Mouse (Mus musculus) heart, postnatal 0 days (tissue): ENCODE results near the gene Cacna2d2. TPM values are rescaled to one million over a fixed set of nuclear protein-coding genes. Genes with fewer than 3 reads are reported as not detected.
A peak's percentile ranks its signal among the peaks of the same experiment; 100 is the strongest.

ENCODE experiments used
- ATAC-seq: fragments of 200-750 bp; cut with Nextera tagmentation; 2 replicates; pipeline ENCODE4 v1.8.0; 2017; ENCODE audit warnings: low read depth, moderate number of reproducible peaks, moderate library complexity; ENCODE audit not compliant: insufficient read depth
- DNase-seq: peaks from one replicate; pipeline ENCODE4 v3.0.0-alpha.2; 2016; ENCODE audit warnings: low spot score
- H3K27ac ChIP-seq: fragments of 300-500 bp; sonication (generic); 2 replicates; pipeline ENCODE4 v1.5.1; 2014; ENCODE audit warnings: low read depth, mild to moderate bottlenecking
- H3K27me3 ChIP-seq: fragments of 300-500 bp; sonication (generic); 2 replicates; pipeline ENCODE4 v1.6.1; 2014; ENCODE audit warnings: low read length, mixed read lengths; ENCODE audit not compliant: control insufficient read depth, insufficient read depth
- H3K36me3 ChIP-seq: fragments of 300-500 bp; sonication (generic); replicated peaks from 2 replicates; pipeline ENCODE4 v1.6.1; 2014; ENCODE audit warnings: low read length, mixed read lengths; ENCODE audit not compliant: control insufficient read depth, insufficient read depth
- H3K4me1 ChIP-seq: fragments of 300-500 bp; sonication (generic); 2 replicates; pipeline ENCODE4 v1.6.1; 2014; ENCODE audit warnings: antibody characterized with exemption; ENCODE audit not compliant: control insufficient read depth, insufficient read depth
- H3K4me2 ChIP-seq: fragments of 300-500 bp; sonication (generic); 2 replicates; pipeline ENCODE4 v1.6.1; 2014; ENCODE audit warnings: low read depth, mild to moderate bottlenecking, low read length, moderate library complexity
- H3K4me3 ChIP-seq: fragments of 300-500 bp; sonication (generic); 2 replicates; pipeline ENCODE4 v1.5.1; 2014; ENCODE audit warnings: low read depth, low read length
- H3K9ac ChIP-seq: fragments of 300-500 bp; sonication (generic); replicated peaks from 2 replicates; pipeline ENCODE4 v1.6.1; 2014; ENCODE audit warnings: low read depth, low read length, mixed read lengths
- H3K9me3 ChIP-seq: fragments of 300-500 bp; sonication (generic); replicated peaks from 2 replicates; pipeline ENCODE4 v1.6.1; 2016; ENCODE audit warnings: low read length; ENCODE audit not compliant: control insufficient read depth
- CTCF ChIP-seq: IDR thresholded peaks from 2 replicates; pipeline ENCODE4 v1.5.1; 2016; ENCODE audit warnings: antibody characterized with exemption, control low read depth, low read depth
- EP300 ChIP-seq: IDR thresholded peaks from 2 replicates; pipeline ENCODE4 v1.6.1; 2016; ENCODE audit warnings: antibody characterized with exemption, low read depth
- WGBS: fragments of 180-500 bp; shearing (Covaris S2); extraction: QIAGEN DNeasy Blood & Tissue Kit; methylation state at CpG from one replicate; pipeline ENCODE4 v1.1.7; 2014; 5-methylcytosine and 5-hydroxymethylcytosine counted together
- polyA plus RNA-seq: library from polyadenylated mRNA; unstranded; fragments of >200 nt; fragmentation: Nextera tagmentation; extraction: Ambion mirVana; gene quantifications from 2 replicates; pipeline ENCODE4 v1.2.1, GENCODE M21; 2015
- total RNA-seq: library from RNA; depleted of rRNA; stranded (reverse); fragments of >200 nt; gene quantifications from 2 replicates; pipeline ENCODE4 v1.2.3, GENCODE M21; 2014; ENCODE audit warnings: low replicate concordance

Gene Cacna2d2
- total and polyA plus RNA-seq, 2 experiments from 2014 or later = 1.1 to 34.8 TPM

DNA sequence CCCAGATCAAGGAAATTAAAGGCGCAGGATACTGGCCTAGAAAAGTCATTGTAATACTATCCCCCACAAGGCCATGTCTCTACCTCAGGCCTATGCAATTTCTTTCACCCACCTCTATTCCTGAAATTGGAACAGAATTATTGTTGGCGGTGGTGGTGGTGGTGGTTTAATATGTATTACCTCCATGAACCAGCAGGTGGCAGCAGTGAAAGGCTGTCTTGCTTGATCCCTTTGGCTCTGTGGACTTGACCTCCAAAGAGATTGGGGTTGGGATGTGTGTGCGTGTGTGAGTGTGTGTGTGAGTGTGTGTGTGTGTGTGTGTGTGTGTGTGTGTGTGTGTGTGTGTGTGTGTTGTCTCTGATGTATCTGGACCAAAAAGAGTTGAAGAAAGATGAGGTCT, 32.8 kb upstream of the Cacna2d2 start:
- no peak for TF ChIP-seq EP300
- TF ChIP-seq CTCF = peak; percentile 94
- no peaks in the 10 kb centered on the region for H3K27me3 ChIP-seq
- no peaks in the 10 kb centered on the region for H3K36me3 ChIP-seq
- ATAC-seq = no peak
- H3K9me3 ChIP-seq = no peaks in the 10 kb centered on the region
- no peak overlapping the region for H3K4me2 ChIP-seq
- DNase-seq = peak; percentile 73
- no peak overlapping the region for H3K27ac ChIP-seq
- no peak overlapping the region for H3K9ac ChIP-seq
- WGBS = 6% methylated on average over 3 of the region's 3 CpGs
- H3K4me3 ChIP-seq = no peak overlapping the region
- no peaks in the 10 kb centered on the region for H3K4me1 ChIP-seq

GRCm38 (mm10) chr9:107368302-107368701, 31.1 kb upstream of the Cacna2d2 start:
- no peaks in the 10 kb centered on the region for H3K27me3 ChIP-seq

GRCm38 (mm10) chr9:107369270-107370105, 29.9 kb upstream of the Cacna2d2 start:
- no peak overlapping the region for H3K4me2 ChIP-seq
- H3K4me1 ChIP-seq = no peaks in the 10 kb centered on the region
- 34% methylated on average over 10 of the region's 10 CpGs for WGBS
- no peak overlapping the region for H3K27ac ChIP-seq
- H3K36me3 ChIP-seq = no peaks in the 10 kb centered on the region
- no peaks in the 10 kb centered on the region for H3K9me3 ChIP-seq
- no peak overlapping the region for H3K4me3 ChIP-seq
- DNase-seq = no peak
- H3K9ac ChIP-seq = no peak overlapping the region
- H3K27me3 ChIP-seq = peaks cover under 1% of the 10 kb centered on the region; the same call in 1 of the 2 replicates
- TF ChIP-seq EP300 = no peak
- TF ChIP-seq CTCF = no peak
- ATAC-seq = no peak

More at GRCm38 (mm10) chr9:107368302-107368701, 31.1 kb upstream of the Cacna2d2 start:
- Histone ChIP-seq H3K4me1 (no peaks in the 10 kb centered on the region), H3K9ac (no peak overlapping the region), H3K27ac (no peak overlapping the region), H3K4me3 (no peak overlapping the region), H3K36me3 (no peaks in the 10 kb centered on the region), H3K4me2 (no peak overlapping the region), H3K9me3 (no peaks in the 10 kb centered on the region)
- 69% methylated on average over 1 of the region's 1 CpGs for WGBS
- TF ChIP-seq CTCF = no peak
- TF ChIP-seq EP300 = no peak
- ATAC-seq = no peak
- DNase-seq = no peak

DNA sequence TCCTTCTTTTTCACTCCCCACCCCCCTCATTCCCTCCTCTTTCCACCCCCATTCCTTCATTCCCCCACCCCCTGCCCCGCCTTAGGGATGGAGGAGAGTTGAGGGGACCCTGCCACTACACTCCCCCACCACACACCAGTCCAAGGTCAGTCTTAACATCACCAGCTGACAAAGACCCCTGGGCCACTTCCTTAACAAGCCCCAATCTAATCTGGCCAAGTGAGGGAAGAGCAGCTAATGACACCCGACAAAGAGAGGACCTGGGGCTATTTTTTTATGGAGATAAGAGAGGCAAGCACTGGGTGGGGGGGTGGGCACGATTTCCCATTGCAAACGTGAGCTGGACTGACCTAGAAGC, 29.3 kb upstream of the Cacna2d2 start:
- Histone ChIP-seq H3K27me3 (peaks cover 7% of the 10 kb centered on the region; the same call in 1 of the 2 replicates), H3K9me3 (no peaks in the 10 kb centered on the region), H3K9ac (no peak overlapping the region), H3K4me2 (no peak overlapping the region), H3K36me3 (no peaks in the 10 kb centered on the region), H3K4me1 (no peaks in the 10 kb centered on the region), H3K27ac (no peak overlapping the region), H3K4me3 (no peak overlapping the region)
- 17% methylated on average over 4 of the region's 4 CpGs for WGBS
- no peak for DNase-seq
- TF ChIP-seq EP300 (no peak), CTCF (no peak)
- no peak for ATAC-seq

- H3K4me3 ChIP-seq = no peak overlapping the region
- DNase-seq = no peak
- ATAC-seq = no peak
- TF ChIP-seq CTCF (no peak), EP300 (no peak)
- no peak overlapping the region for H3K9ac ChIP-seq
- 53% methylated on average over 4 of the region's 4 CpGs for WGBS
- H3K27me3 ChIP-seq = peaks cover 28% of the 10 kb centered on the region
- no peak overlapping the region for H3K4me2 ChIP-seq
- no peaks in the 10 kb centered on the region for H3K9me3 ChIP-seq
- H3K36me3 ChIP-seq = no peaks in the 10 kb centered on the region
- H3K4me1 ChIP-seq = no peaks in the 10 kb centered on the region
- no peak overlapping the region for H3K27ac ChIP-seq
Observed at GRCm38 (mm10) chr9:107372441-107372840, 27.0 kb upstream of the Cacna2d2 start.

DNA sequence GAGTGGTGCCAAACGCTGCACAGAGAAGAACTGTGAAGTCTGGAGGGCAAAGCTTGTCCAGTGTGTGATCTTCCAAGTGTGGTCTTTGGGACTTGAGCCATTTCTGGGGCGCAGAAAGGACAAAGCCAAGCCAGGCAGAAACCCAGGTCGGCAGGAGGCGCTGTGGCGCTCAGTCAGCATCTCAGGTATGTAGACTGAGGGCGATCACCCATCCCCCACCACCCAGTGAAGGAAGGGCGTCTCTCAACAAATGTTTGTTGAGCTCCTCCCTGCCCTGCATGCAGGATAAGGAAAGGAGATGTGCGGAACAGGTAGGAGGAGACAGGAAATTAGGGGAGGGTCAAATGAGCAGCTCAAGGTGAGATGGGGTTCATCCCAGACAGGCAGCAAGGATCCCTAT, 24.8 kb upstream of the Cacna2d2 start:
- Histone ChIP-seq H3K4me1 (no peaks in the 10 kb centered on the region), H3K36me3 (no peaks in the 10 kb centered on the region), H3K27ac (no peak overlapping the region), H3K27me3 (peaks cover 50% of the 10 kb centered on the region), H3K4me2 (no peak overlapping the region), H3K9ac (no peak overlapping the region), H3K4me3 (no peak overlapping the region), H3K9me3 (no peaks in the 10 kb centered on the region)
- no peak for DNase-seq
- ATAC-seq = no peak
- WGBS = 8% methylated on average over 8 of the region's 8 CpGs
- TF ChIP-seq CTCF (peak; percentile 17; the same call in 1 of the 2 replicates), EP300 (no peak)
